7 mouse cellular contexts compared by ENCODE assay signal in genomic region chr2:76648666-76649141, GRCm38 (mm10). TPM values are rescaled to one million over a fixed set of nuclear protein-coding genes. Genes with fewer than 3 reads are reported as not detected.
DNase-seq lines count a peak whose midpoint lies in the region; ATAC-seq and TF ChIP-seq lines count a peak whose summit lies in the region.

No protein-coding gene starts in this region.

- peak overlapping the region; percentile 65 for H3K9ac ChIP-seq in lung, embryonic 14.5 days
- H3K9ac ChIP-seq in stomach, embryonic 14.5 days (replicated peaks; ENCODE audit: low read depth, low read length) = peak overlapping the region; percentile 41; the same call in 1 of the 2 replicates

- H3K27ac ChIP-seq in lung, embryonic 14.5 days (ENCODE audit: low read depth) = peak overlapping the region; percentile 92
- peak overlapping the region; percentile 80 for H3K27ac ChIP-seq in stomach, embryonic 14.5 days (ENCODE audit: low read length)

- H3K4me2 ChIP-seq in lung, embryonic 14.5 days = peak overlapping the region; percentile 82
- peak overlapping the region; percentile 72 for H3K4me2 ChIP-seq in stomach, embryonic 14.5 days (replicated peaks; ENCODE audit: low read depth, low read length)

- peak; percentile 42; the same call in 1 of the 2 replicates for ATAC-seq in lung, embryonic 14.5 days (ENCODE audit: insufficient read depth)
- ATAC-seq in stomach, embryonic 14.5 days (ENCODE audit: insufficient number of reproducible peaks, insufficient read depth, low FRiP score, low read depth) = peak; percentile 39; the same call in 1 of the 2 replicates

- H3K4me1 ChIP-seq in lung, adult 2 months (ENCODE audit: control insufficient read depth, insufficient read depth, low read length) = peaks cover 4% of the 10 kb centered on the region; the same call in 1 of the 2 replicates
- H3K4me1 ChIP-seq in lung, embryonic 14.5 days (ENCODE audit: insufficient read depth) = peaks cover 6% of the 10 kb centered on the region
- 0 out of 2 replicates have a peak, but pooled peaks cover 7% of the 10 kb centered on the region for H3K4me1 ChIP-seq in stomach, embryonic 14.5 days (ENCODE audit: control insufficient read depth, insufficient read depth, low read length)

- WGBS in lung, adult 2 months = 31% methylated on average over 13 of the region's 13 CpGs
- WGBS in lung, embryonic 14.5 days = 30% methylated on average over 13 of the region's 13 CpGs
- WGBS in stomach, embryonic 14.5 days = 28% methylated on average over 13 of the region's 13 CpGs

- H3K4me3 ChIP-seq in lung, adult 2 months (replicated peaks; ENCODE audit: extremely low read depth, low read depth, low read length) = peak overlapping the region; percentile 59
- peak overlapping the region; percentile 63 for H3K4me3 ChIP-seq in lung, embryonic 14.5 days (ENCODE audit: low read depth, low read length)
- H3K4me3 ChIP-seq in stomach, embryonic 14.5 days (ENCODE audit: low read depth, low read length) = peak overlapping the region; percentile 85

- TF ChIP-seq POLR2A in lung, adult 2 months (IDR thresholded peaks at IDR 0.05; ENCODE audit: borderline replicate concordance, extremely low read depth, low read depth, low read length) = no peak

- no peaks in the 10 kb centered on the region for H3K9me3 ChIP-seq in lung, embryonic 14.5 days (ENCODE audit: low read depth, low read length)
- H3K9me3 ChIP-seq in stomach, embryonic 14.5 days (ENCODE audit: control insufficient read depth, low read depth, low read length) = no peaks in the 10 kb centered on the region

- no peak for DNase-seq in lung, adult 2 months
- no peak for DNase-seq in lung, postnatal 14 days
- DNase-seq in cerebellum, adult 8-10 months = peak; percentile 36
- peak; percentile 48 for DNase-seq in forelimb bud, embryonic 11.5 days (ENCODE audit: low read depth, low spot score)
- DNase-seq in lung, embryonic 14.5 days = peak; percentile 38
- DNase-seq in adrenal gland, postnatal 36 days = no peak

- H3K36me3 ChIP-seq in lung, embryonic 14.5 days (ENCODE audit: insufficient read depth) = 0 out of 2 replicates have a peak, but pooled peaks cover 3% of the 10 kb centered on the region
- no peaks in the 10 kb centered on the region for H3K36me3 ChIP-seq in stomach, embryonic 14.5 days (ENCODE audit: control insufficient read depth, insufficient read depth, low read length)

- H3K27me3 ChIP-seq in lung, embryonic 14.5 days (ENCODE audit: insufficient read depth, low read length) = no peaks in the 10 kb centered on the region
- H3K27me3 ChIP-seq in stomach, embryonic 14.5 days (ENCODE audit: control insufficient read depth, insufficient read depth, low read length) = no peaks in the 10 kb centered on the region

- TF ChIP-seq CTCF in lung, adult 2 months (IDR thresholded peaks at IDR 0.05; ENCODE audit: insufficient read depth, low read length) = no peak
- no peak for TF ChIP-seq CTCF in lung, embryonic 14.5 days (IDR thresholded peaks at IDR 0.05; ENCODE audit: low read depth)

RNA-seq across cellular contexts. Expression of gene Pjvk, which starts 0.4 kb away (rescaled TPM):
- not detected in 2 replicates for polyA plus RNA-seq in lung, adult 2 months (2012; rRNA removed)
- polyA plus RNA-seq in lung, embryonic 14.5 days (2014; fragmentation: Nextera tagmentation; extraction: Ambion mirVana) = 0.78 and 0.88 TPM in 2 replicates
- polyA plus RNA-seq in stomach, embryonic 14.5 days (2014; fragmentation: Nextera tagmentation; extraction: Ambion mirVana) = 0.41 and 0.56 TPM in 2 replicates
- under 1 TPM; 0.26 to 0.40 TPM for total RNA-seq in adrenal gland, postnatal 36 days (2021)

RNA-seq across cellular contexts. Expression of gene Prkra, which starts 0.9 kb away (rescaled TPM):
- 11.2 and 11.6 TPM in 2 replicates for polyA plus RNA-seq in lung, adult 2 months (2012; rRNA removed)
- polyA plus RNA-seq in lung, embryonic 14.5 days (2014; fragmentation: Nextera tagmentation; extraction: Ambion mirVana) = 77.3 and 79.4 TPM in 2 replicates
- 66.2 and 68.2 TPM in 2 replicates for polyA plus RNA-seq in stomach, embryonic 14.5 days (2014; fragmentation: Nextera tagmentation; extraction: Ambion mirVana)
- 10 to 100 TPM; 22.0 to 32.0 TPM for total RNA-seq in adrenal gland, postnatal 36 days (2021)

RNA-seq across cellular contexts. Expression of gene Fkbp7, which starts 24.2 kb away (rescaled TPM):
- 4.2 and 8.4 TPM in 2 replicates for polyA plus RNA-seq in lung, adult 2 months (2012; rRNA removed)
- polyA plus RNA-seq in lung, embryonic 14.5 days (2014; fragmentation: Nextera tagmentation; extraction: Ambion mirVana) = 69.0 and 72.8 TPM in 2 replicates
- 84.8 and 85.5 TPM in 2 replicates for polyA plus RNA-seq in stomach, embryonic 14.5 days (2014; fragmentation: Nextera tagmentation; extraction: Ambion mirVana)
- 10 to 100 TPM; 20.7 to 25.7 TPM for total RNA-seq in adrenal gland, postnatal 36 days (2021)

RNA-seq across cellular contexts. Expression of gene Plekha3, which starts 26.4 kb away (rescaled TPM):
- polyA plus RNA-seq in lung, adult 2 months (2012; rRNA removed) = 17.3 and 23.0 TPM in 2 replicates
- polyA plus RNA-seq in lung, embryonic 14.5 days (2014; fragmentation: Nextera tagmentation; extraction: Ambion mirVana) = 13.8 and 14.1 TPM in 2 replicates
- 6.5 and 6.8 TPM in 2 replicates for polyA plus RNA-seq in stomach, embryonic 14.5 days (2014; fragmentation: Nextera tagmentation; extraction: Ambion mirVana)
- total RNA-seq in adrenal gland, postnatal 36 days (2021) = 10 to 100 TPM; 49.6 to 54.7 TPM

Comparison
In these comparisons a context has a peak if more than half of its experiments do, and no peak if none do; other contexts are left out.
1. DNase-seq: peak in cerebellum, adult 8-10 months (single experiment), forelimb bud, embryonic 11.5 days (single experiment) and lung, embryonic 14.5 days (single experiment); none in lung, adult 2 months (single experiment), lung, postnatal 14 days (single experiment) and adrenal gland, postnatal 36 days (0 of 2).
2. Peak in every context shown above with its lines, with median percentiles within 50 percentile points of each other: H3K4me3 ChIP-seq.